ENCODE assay signal across 9 mouse cellular contexts in genomic region chr10:18318916-18319481, GRCm38 (mm10). TPM values are rescaled to one million over a fixed set of nuclear protein-coding genes. Genes with fewer than 3 reads are reported as not detected.
DNase-seq lines count a peak whose midpoint lies in the region; ATAC-seq and TF ChIP-seq lines count a peak whose summit lies in the region.
"Had no signal": no experiment of that assay in that cellular context is flagged by ENCODE, and none has a peak within 500 bp of the region (broad histone marks: within the 10 kb centered on the region; RNA-seq: fewer than 3 reads in every experiment).

Nhsl1 (plus strand) TSS chr10:18318985.

- H3K27me3 ChIP-seq in embryonic facial prominence, embryonic 14.5 days (replicated peaks; ENCODE audit: control insufficient read depth, insufficient read depth, low read length), result no peaks in the 10 kb centered on the region
- H3K27me3 ChIP-seq in heart, embryonic 12.5 days (replicated peaks), result no peaks in the 10 kb centered on the region
- no peaks in the 10 kb centered on the region for H3K27me3 ChIP-seq in kidney, embryonic 15.5 days
- peaks cover 36% of the 10 kb centered on the region for H3K27me3 ChIP-seq in liver, embryonic 13.5 days
- peaks cover 17% of the 10 kb centered on the region for H3K27me3 ChIP-seq in thymus, adult 2 months (ENCODE audit: control insufficient read depth, insufficient read depth, low read length)

- H3K4me2 ChIP-seq in embryonic facial prominence, embryonic 14.5 days (ENCODE audit: low read depth, low read length), result peak within 1 kb of the TSS; percentile 91
- peak within 1 kb of the TSS; percentile 80 for H3K4me2 ChIP-seq in heart, embryonic 12.5 days
- H3K4me2 ChIP-seq in kidney, embryonic 15.5 days, result peak within 1 kb of the TSS; percentile 92
- H3K4me2 ChIP-seq in liver, embryonic 13.5 days, result peak within 1 kb of the TSS; percentile 69

- WGBS in embryonic facial prominence, embryonic 14.5 days, result 1% methylated on average over 12 of the region's 63 CpGs
- under 1% methylated on average over 63 of the region's 63 CpGs for WGBS in heart, embryonic 12.5 days
- under 1% methylated on average over 63 of the region's 63 CpGs for WGBS in kidney, embryonic 15.5 days
- under 1% methylated on average over 63 of the region's 63 CpGs for WGBS in liver, embryonic 13.5 days (ENCODE audit: insufficient replicate concordance)
- 1% methylated on average over 63 of the region's 63 CpGs for WGBS in thymus, adult 2 months

- no peaks in the 10 kb centered on the region for H3K9me3 ChIP-seq in embryonic facial prominence, embryonic 14.5 days (ENCODE audit: control insufficient read depth, low read length)
- no peaks in the 10 kb centered on the region for H3K9me3 ChIP-seq in heart, embryonic 12.5 days (replicated peaks)
- no peaks in the 10 kb centered on the region for H3K9me3 ChIP-seq in kidney, embryonic 15.5 days (replicated peaks)
- no peaks in the 10 kb centered on the region for H3K9me3 ChIP-seq in liver, embryonic 13.5 days (replicated peaks)

- peak within 1 kb of the TSS; percentile 76 for H3K27ac ChIP-seq in embryonic facial prominence, embryonic 14.5 days (replicated peaks; ENCODE audit: low read depth, low read length)
- peak within 1 kb of the TSS; percentile 3; the same call in 1 of the 2 replicates for H3K27ac ChIP-seq in heart, embryonic 12.5 days (ENCODE audit: poor library complexity, severe bottlenecking)
- peak within 1 kb of the TSS; percentile 83 for H3K27ac ChIP-seq in kidney, embryonic 15.5 days
- H3K27ac ChIP-seq in liver, embryonic 13.5 days, result no peak within 1 kb of the TSS
- H3K27ac ChIP-seq in thymus, adult 2 months (ENCODE audit: control insufficient read depth, insufficient read depth, low read length), result no peak within 1 kb of the TSS

- no peak for TF ChIP-seq POLR2A in thymus, adult 2 months (IDR thresholded peaks at IDR 0.05; ENCODE audit: control insufficient read depth, extremely low read depth, insufficient read depth, low read length, poor library complexity)

- DNase-seq in left cerebral cortex, adult 18-20 months (ENCODE audit: low spot score in 2 of 2), result peak in 1 of 2 experiments; percentile 31
- no peak for DNase-seq in left cerebral cortex, adult 9 months (ENCODE audit: low spot score in 2 of 2)
- peak; percentile 64 for DNase-seq in embryonic facial prominence, embryonic 14.5 days (ENCODE audit: low spot score)
- DNase-seq in liver, embryonic 13.5 days, result peak; percentile 3
- peak; percentile 80 for DNase-seq in neural tube, embryonic 10.5 days (ENCODE audit: extremely low spot score, low spot score)
- DNase-seq in thymus, adult 2 months, result peak; percentile 67

- no peaks in the 10 kb centered on the region for H3K36me3 ChIP-seq in embryonic facial prominence, embryonic 14.5 days (ENCODE audit: control insufficient read depth, insufficient read depth, low read length)
- H3K36me3 ChIP-seq in heart, embryonic 12.5 days, result no peaks in the 10 kb centered on the region
- no peaks in the 10 kb centered on the region for H3K36me3 ChIP-seq in kidney, embryonic 15.5 days
- no peaks in the 10 kb centered on the region for H3K36me3 ChIP-seq in liver, embryonic 13.5 days
- no peaks in the 10 kb centered on the region for H3K36me3 ChIP-seq in thymus, adult 2 months (ENCODE audit: control insufficient read depth, insufficient read depth, low read length)

- no peaks in the 10 kb centered on the region for H3K4me1 ChIP-seq in embryonic facial prominence, embryonic 14.5 days (ENCODE audit: control insufficient read depth, insufficient read depth, low read length)
- peaks cover 26% of the 10 kb centered on the region for H3K4me1 ChIP-seq in heart, embryonic 12.5 days (replicated peaks)
- peaks cover 36% of the 10 kb centered on the region for H3K4me1 ChIP-seq in kidney, embryonic 15.5 days
- no peaks in the 10 kb centered on the region for H3K4me1 ChIP-seq in liver, embryonic 13.5 days (replicated peaks)
- H3K4me1 ChIP-seq in thymus, adult 2 months (replicated peaks; ENCODE audit: control insufficient read depth, insufficient read depth, low read length), result peaks cover 14% of the 10 kb centered on the region

- ATAC-seq in embryonic facial prominence, embryonic 14.5 days (ENCODE audit: low read depth), result peak; percentile 76
- ATAC-seq in heart, embryonic 12.5 days (ENCODE audit: insufficient number of reproducible peaks, low FRiP score), result peak; percentile 71
- peak; percentile 88 for ATAC-seq in kidney, embryonic 15.5 days (replicated peaks; ENCODE audit: low FRiP score)
- peak; percentile 61; the same call in 1 of the 2 replicates for ATAC-seq in liver, embryonic 13.5 days (ENCODE audit: low read depth)

- H3K9ac ChIP-seq in embryonic facial prominence, embryonic 14.5 days (ENCODE audit: low read depth, low read length), result peak within 1 kb of the TSS; percentile 88
- H3K9ac ChIP-seq in heart, embryonic 12.5 days, result peak within 1 kb of the TSS; percentile 89
- H3K9ac ChIP-seq in kidney, embryonic 15.5 days, result peak within 1 kb of the TSS; percentile 95
- H3K9ac ChIP-seq in liver, embryonic 13.5 days, result peak within 1 kb of the TSS; percentile 59

- peak within 1 kb of the TSS; percentile 84 for H3K4me3 ChIP-seq in embryonic facial prominence, embryonic 14.5 days (ENCODE audit: low read depth, low read length)
- H3K4me3 ChIP-seq in heart, embryonic 12.5 days, result peak within 1 kb of the TSS; percentile 68
- peak within 1 kb of the TSS; percentile 89 for H3K4me3 ChIP-seq in kidney, embryonic 15.5 days (replicated peaks)
- peak within 1 kb of the TSS; percentile 60 for H3K4me3 ChIP-seq in liver, embryonic 13.5 days (replicated peaks)
- peak within 1 kb of the TSS; percentile 51 for H3K4me3 ChIP-seq in thymus, adult 2 months (ENCODE audit: control insufficient read depth, insufficient read depth, low read length)

- TF ChIP-seq CTCF in thymus, adult 2 months (IDR thresholded peaks at IDR 0.05; ENCODE audit: borderline replicate concordance, control insufficient read depth, extremely low read depth, insufficient read depth, low read length, poor library complexity), result peak; percentile 64; the same call in 1 of the 2 replicates

RNA-seq across cellular contexts. Expression of gene Nhsl1, which starts in this region (rescaled TPM):
- 10 to 100 TPM; 20.0 to 23.2 TPM for total RNA-seq in left cerebral cortex, adult 18-20 months (2021)
- polyA plus RNA-seq in embryonic facial prominence, embryonic 14.5 days (2014; fragmentation: Nextera tagmentation; extraction: Ambion mirVana), result 12.9 and 14.9 TPM in 2 replicates
- polyA plus RNA-seq in heart, embryonic 12.5 days (2016; fragmentation: Nextera tagmentation; extraction: Ambion mirVana), result 15.5 and 17.8 TPM in 2 replicates
- polyA plus RNA-seq in kidney, embryonic 15.5 days (2015; fragmentation: Nextera tagmentation; extraction: Ambion mirVana), result 9.4 and 9.5 TPM in 2 replicates
- 0.50 and 0.52 TPM in 2 replicates for polyA plus RNA-seq in liver, embryonic 13.5 days (2015; fragmentation: Nextera tagmentation; extraction: Ambion mirVana)
- 15.9 and 18.1 TPM in 2 replicates for polyA plus RNA-seq in thymus, adult 2 months (2012; rRNA removed)
- total RNA-seq: MEL had no signal

Comparison
In these comparisons a context has a peak if more than half of its experiments do, and no peak if none do; other contexts are left out.
1. Peak in DNase-seq, ATAC-seq, H3K4me3 ChIP-seq, H3K9ac ChIP-seq and H3K4me2 ChIP-seq in liver, embryonic 13.5 days; RNA of the gene not detected or under 1 TPM.
2. DNase-seq: peak in embryonic facial prominence, embryonic 14.5 days (single experiment), neural tube, embryonic 10.5 days (single experiment) and thymus, adult 2 months (single experiment); none in left cerebral cortex, adult 9 months (0 of 2).
3. H3K27ac ChIP-seq: peak in embryonic facial prominence, embryonic 14.5 days (single experiment), heart, embryonic 12.5 days (single experiment) and kidney, embryonic 15.5 days (single experiment); none in liver, embryonic 13.5 days (single experiment) and thymus, adult 2 months (single experiment).
4. Peak in every context shown above with its lines, with median percentiles within 50 percentile points of each other: ATAC-seq, H3K4me2 ChIP-seq, H3K4me3 ChIP-seq and H3K9ac ChIP-seq.